Mouse (Mus musculus) CH12.LX (cell line): Measurements from ENCODE around the gene Gm10197.

Experiments used
- EP300 ChIP-seq: IDR thresholded peaks from 2 replicates; pipeline ENCODE4 v1.6.1; 2011; ENCODE audit warnings: low read length, improper control_type of control experiment
- JUND ChIP-seq: conservative IDR thresholded peaks from 2 replicates; pipeline ENCODE4 v1.6.1; 2011; ENCODE audit warnings: low read depth, low read length, improper control_type of control experiment
- NELFE ChIP-seq: IDR thresholded peaks from 2 replicates; pipeline ENCODE4 v1.6.1; 2011; ENCODE audit warnings: low read depth, low read length, improper control_type of control experiment
- UBTF ChIP-seq: IDR thresholded peaks from 2 replicates; pipeline ENCODE4 v1.6.1; 2012; ENCODE audit warnings: low read depth, mild to moderate bottlenecking, inconsistent platforms, low read length, improper control_type of control experiment, moderate library complexity

DNA sequence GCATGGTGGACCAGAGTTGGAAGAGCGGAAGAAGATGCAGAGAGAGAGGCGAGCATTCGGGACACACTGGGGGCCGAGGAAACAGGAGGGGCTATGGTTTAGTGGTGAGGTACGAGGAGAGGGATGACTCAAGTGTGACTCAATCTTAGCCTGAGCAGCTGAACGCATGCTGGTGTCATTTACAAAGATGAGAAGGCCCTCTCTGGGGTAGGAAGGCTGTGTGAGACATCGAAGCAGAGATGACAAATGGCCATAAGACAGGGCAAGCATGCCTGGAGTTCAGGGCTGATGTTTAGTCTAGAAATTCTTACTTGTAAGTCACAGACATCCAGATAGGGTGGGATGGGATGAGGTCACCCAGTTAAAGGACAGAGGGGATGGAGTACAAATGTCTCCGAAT lies 36.8 kb upstream of the Gm10197 start:
- TF ChIP-seq UBTF = no peak
- TF ChIP-seq NELFE = no peak
- TF ChIP-seq EP300 = peak; percentile 69
- TF ChIP-seq JUND = peak; percentile 52
